Mouse (Mus musculus) spleen, adult 2 months (tissue): Measurements from ENCODE around the gene Ccl3.

Source experiments
- CTCF ChIP-seq: fragments of 200-500 bp; IDR thresholded peaks from 2 replicates; pipeline ENCODE4 v1.5.1; 2011; ENCODE audit warnings: mild to moderate bottlenecking, inconsistent platforms; ENCODE audit not compliant: insufficient read depth, insufficient read length, insufficient replicate concordance; ENCODE audit errors: extremely low read depth
- POLR2A ChIP-seq: fragments of 200-500 bp; IDR thresholded peaks from 2 replicates; pipeline ENCODE4 v1.6.1; 2011; ENCODE audit warnings: low read depth, low read length, inconsistent platforms

- no peak for TF ChIP-seq POLR2A
- no peak for TF ChIP-seq CTCF
These were observed 9.0 kb downstream of the Ccl3 start for GRCm38 (mm10) chr11:83640141-83640540.
